Mouse (Mus musculus): ENCODE data around the gene Tmem80.

The Tmem80 gene

GRCm38 (mm10) chr7:141327469-141328372, at the start of gene Tmem80, which contains the start of gene Deaf1:
Tmem80 (plus strand) TSS chr7:141327739.
Deaf1 (minus strand) TSS chr7:141327690.
- DNase-seq (ENCODE audit: low read depth, low spot score): no peak

- DNase-seq (ENCODE audit: low read depth, low spot score): peak; percentile 54
Measured at GRCm38 (mm10) chr7:141278766-141279590, 48.6 kb upstream of the Tmem80 start, which contains the start of gene Sct. Sct (minus strand) TSS chr7:141279133.

- DNase-seq (ENCODE audit: low read depth, low spot score): no peak
Measured at GRCm38 (mm10) chr7:141281442-141281841, 46.1 kb upstream of the Tmem80 start.

GRCm38 (mm10) chr7:141282756-141283155, 44.8 kb upstream of the Tmem80 start:
- no peak for DNase-seq (ENCODE audit: low read depth, low spot score)

GRCm38 (mm10) chr7:141288042-141288441, 39.5 kb upstream of the Tmem80 start:
- DNase-seq (ENCODE audit: low read depth, low spot score): no peak

GRCm38 (mm10) chr7:141291921-141292582, 35.5 kb upstream of the Tmem80 start, which contains the start of gene Drd4:
Drd4 (plus strand) TSS chr7:141292006.
- no peak for DNase-seq (ENCODE audit: low read depth, low spot score)

- no peak for DNase-seq (ENCODE audit: low read depth, low spot score)
Measured at GRCm38 (mm10) chr7:141292583-141293388, 34.8 kb upstream of the Tmem80 start.

GRCm38 (mm10) chr7:141293852-141294471, 33.6 kb upstream of the Tmem80 start:
- DNase-seq (ENCODE audit: low read depth, low spot score): no peak

- DNase-seq (ENCODE audit: low read depth, low spot score): no peak
Measured at GRCm38 (mm10) chr7:141294479-141294878, 33.1 kb upstream of the Tmem80 start.

- DNase-seq (ENCODE audit: low read depth, low spot score): no peak
Measured at GRCm38 (mm10) chr7:141297926-141298650, 29.5 kb upstream of the Tmem80 start.

- no peak for DNase-seq (ENCODE audit: low read depth, low spot score)
Measured at GRCm38 (mm10) chr7:141299175-141299574, 28.4 kb upstream of the Tmem80 start.

GRCm38 (mm10) chr7:141301386-141301785, 26.2 kb upstream of the Tmem80 start:
- DNase-seq (ENCODE audit: low read depth, low spot score): no peak

GRCm38 (mm10) chr7:141302702-141303268, 24.8 kb upstream of the Tmem80 start:
- no peak for DNase-seq (ENCODE audit: low read depth, low spot score)

- DNase-seq (ENCODE audit: low read depth, low spot score): no peak
Measured at GRCm38 (mm10) chr7:141304537-141304936, 23.0 kb upstream of the Tmem80 start.

GRCm38 (mm10) chr7:141314416-141314815, 13.1 kb upstream of the Tmem80 start:
- DNase-seq (ENCODE audit: low read depth, low spot score): no peak

GRCm38 (mm10) chr7:141315076-141315475, 12.5 kb upstream of the Tmem80 start:
- DNase-seq (ENCODE audit: low read depth, low spot score): no peak

- DNase-seq (ENCODE audit: low read depth, low spot score): no peak
Measured at GRCm38 (mm10) chr7:141315974-141316373, 11.6 kb upstream of the Tmem80 start.

GRCm38 (mm10) chr7:141317619-141318132, 9.9 kb upstream of the Tmem80 start:
- DNase-seq (ENCODE audit: low read depth, low spot score): no peak

GRCm38 (mm10) chr7:141319446-141319845, 8.1 kb upstream of the Tmem80 start:
- DNase-seq (ENCODE audit: low read depth, low spot score): no peak
